Mouse (Mus musculus) neural tube, embryonic 14.5 days (tissue): ENCODE data around the gene Olfr653. TPM values are rescaled to one million over a fixed set of nuclear protein-coding genes. Genes with fewer than 3 reads are reported as not detected.

Experiments
- ATAC-seq: fragments of 200-750 bp; cut with Nextera tagmentation; 2 replicates; pipeline ENCODE4 v1.8.0; 2017; ENCODE audit warnings: low read depth, mild to moderate bottlenecking, moderate TSS enrichment, moderate library complexity
- H3K27ac ChIP-seq: fragments of 300-500 bp; sonication (generic); 2 replicates; pipeline ENCODE4 v1.5.1; 2014; ENCODE audit warnings: low read depth, mild to moderate bottlenecking, control low read depth, low read length, moderate library complexity, mixed read lengths
- H3K27me3 ChIP-seq: fragments of 300-500 bp; sonication (generic); 2 replicates; pipeline ENCODE4 v1.6.1; 2014; ENCODE audit warnings: low read length; ENCODE audit not compliant: control insufficient read depth, insufficient read depth
- H3K36me3 ChIP-seq: fragments of 300-500 bp; sonication (generic); 2 replicates; pipeline ENCODE4 v1.6.1; 2014; ENCODE audit warnings: low read length, mixed read lengths; ENCODE audit not compliant: control insufficient read depth, insufficient read depth
- H3K4me1 ChIP-seq: fragments of 300-500 bp; sonication (generic); 2 replicates; pipeline ENCODE4 v1.6.1; 2014; ENCODE audit warnings: low read length; ENCODE audit not compliant: control insufficient read depth, insufficient read depth
- H3K4me2 ChIP-seq: fragments of 300-500 bp; sonication (generic); 2 replicates; pipeline ENCODE4 v1.6.1; 2014; ENCODE audit warnings: mild to moderate bottlenecking, low read depth, low read length, control low read depth
- H3K4me3 ChIP-seq: fragments of 300-500 bp; sonication (generic); 2 replicates; pipeline ENCODE4 v1.5.1; 2014; ENCODE audit warnings: low read depth, low read length, control low read depth, mixed read lengths
- H3K9ac ChIP-seq: fragments of 300-500 bp; sonication (generic); replicated peaks from 2 replicates; pipeline ENCODE4 v1.6.1; 2014; ENCODE audit warnings: low read depth, mild to moderate bottlenecking, control low read depth, low read length, mixed read lengths
- H3K9me3 ChIP-seq: fragments of 300-500 bp; sonication (generic); 2 replicates; pipeline ENCODE4 v1.6.1; 2016; ENCODE audit warnings: low read length; ENCODE audit not compliant: control insufficient read depth
- WGBS: fragments of 180-500 bp; shearing (Covaris S2); extraction: QIAGEN DNeasy Blood & Tissue Kit; methylation state at CpG from one replicate; pipeline ENCODE4 v1.1.7; 2014; 5-methylcytosine and 5-hydroxymethylcytosine counted together
- polyA plus RNA-seq: library from polyadenylated mRNA; unstranded; fragments of >200 nt; fragmentation: Nextera tagmentation; extraction: Ambion mirVana; gene quantifications from 2 replicates; pipeline ENCODE4 v1.2.1, GENCODE M21; 2014

Gene Olfr653
- not detected in 2 replicates for polyA plus RNA-seq

DNA sequence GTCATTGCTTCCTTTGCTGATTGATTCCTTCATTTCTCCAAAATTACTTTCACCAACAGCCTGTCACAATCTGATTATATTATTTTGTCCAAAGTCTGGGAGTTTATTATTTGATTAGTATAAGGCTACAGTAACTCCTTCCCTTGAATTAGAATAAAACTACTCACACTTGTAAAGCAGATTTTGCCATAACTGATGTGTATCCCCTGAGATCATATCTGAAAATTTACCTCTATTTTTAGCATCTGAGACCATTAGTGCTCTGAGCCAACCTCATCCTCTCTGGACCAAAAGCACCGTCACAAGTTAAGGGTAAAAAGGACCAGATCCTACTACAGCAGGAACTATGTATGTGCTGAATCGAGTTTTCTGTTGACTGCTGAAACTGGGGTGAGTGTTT lies at the start of gene Olfr653:
Gene Olfr653, plus strand, starts transcription at position 301 of the 400 bp plus-strand sequence.
- WGBS = 85% methylated on average over 2 of the region's 2 CpGs
- no peaks in the 10 kb centered on the region for H3K27me3 ChIP-seq
- H3K4me3 ChIP-seq = no peak within 1 kb of the TSS
- no peak within 1 kb of the TSS for H3K9ac ChIP-seq
- no peaks in the 10 kb centered on the region for H3K36me3 ChIP-seq
- no peak within 1 kb of the TSS for H3K4me2 ChIP-seq
- no peaks in the 10 kb centered on the region for H3K4me1 ChIP-seq
- H3K9me3 ChIP-seq = no peaks in the 10 kb centered on the region
- ATAC-seq = no peak
- H3K27ac ChIP-seq = no peak within 1 kb of the TSS

DNA sequence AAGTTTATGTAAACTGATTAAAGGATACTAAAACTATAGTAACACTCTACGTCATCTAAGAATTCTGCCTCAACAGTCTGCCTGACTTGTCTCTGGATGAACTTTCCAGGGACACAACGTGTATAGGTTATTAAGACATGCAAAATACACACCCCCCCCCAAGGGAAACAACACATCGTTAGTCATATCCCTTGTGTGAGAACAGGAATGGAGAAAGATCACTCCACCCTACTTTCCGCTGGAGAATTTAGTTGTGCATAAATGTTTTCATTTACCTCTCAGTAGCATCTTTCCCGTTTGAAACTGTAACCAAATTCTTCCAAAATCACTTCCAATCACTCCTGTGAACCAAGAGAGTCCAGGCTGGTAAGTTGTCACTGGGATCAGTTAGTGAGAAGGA lies 27.3 kb upstream of the Olfr653 start, which contains the start of gene Olfr651:
Gene Olfr651, plus strand, starts transcription at position 301 of the 400 bp plus-strand sequence.
- no peaks in the 10 kb centered on the region for H3K4me1 ChIP-seq
- no peaks in the 10 kb centered on the region for H3K27me3 ChIP-seq
- H3K9me3 ChIP-seq = no peaks in the 10 kb centered on the region
- no peak within 1 kb of the TSS for H3K9ac ChIP-seq
- no peak for ATAC-seq
- no peak within 1 kb of the TSS for H3K4me3 ChIP-seq
- WGBS = 86% methylated on average over 5 of the region's 5 CpGs
- H3K4me2 ChIP-seq = no peak within 1 kb of the TSS
- H3K36me3 ChIP-seq = no peaks in the 10 kb centered on the region
- H3K27ac ChIP-seq = no peak within 1 kb of the TSS

DNA sequence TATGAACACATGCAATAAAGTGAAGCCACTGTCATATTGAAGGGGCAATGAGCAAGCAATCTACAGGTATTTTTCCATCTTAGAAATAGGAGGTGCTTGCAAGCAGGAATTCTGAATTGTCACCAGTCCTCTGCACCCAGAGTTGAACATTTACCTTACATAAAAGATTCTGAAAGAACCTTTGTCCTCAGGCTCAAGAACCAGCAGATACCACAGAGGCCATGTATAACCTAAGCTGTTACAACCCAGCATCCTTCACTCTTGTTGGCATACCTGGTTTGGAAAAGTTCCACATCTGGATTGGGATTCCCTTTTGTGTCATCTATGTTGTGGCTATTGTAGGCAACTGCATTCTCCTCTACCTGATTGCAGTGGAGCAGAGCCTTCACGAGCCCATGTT lies 24.4 kb upstream of the Olfr653 start:
- Histone ChIP-seq H3K27ac (no peak overlapping the region), H3K9me3 (no peaks in the 10 kb centered on the region), H3K4me1 (no peaks in the 10 kb centered on the region), H3K4me3 (no peak overlapping the region), H3K27me3 (no peaks in the 10 kb centered on the region), H3K4me2 (no peak overlapping the region), H3K9ac (no peak overlapping the region), H3K36me3 (no peaks in the 10 kb centered on the region)
- 82% methylated on average over 1 of the region's 1 CpGs for WGBS
- no peak for ATAC-seq

DNA sequence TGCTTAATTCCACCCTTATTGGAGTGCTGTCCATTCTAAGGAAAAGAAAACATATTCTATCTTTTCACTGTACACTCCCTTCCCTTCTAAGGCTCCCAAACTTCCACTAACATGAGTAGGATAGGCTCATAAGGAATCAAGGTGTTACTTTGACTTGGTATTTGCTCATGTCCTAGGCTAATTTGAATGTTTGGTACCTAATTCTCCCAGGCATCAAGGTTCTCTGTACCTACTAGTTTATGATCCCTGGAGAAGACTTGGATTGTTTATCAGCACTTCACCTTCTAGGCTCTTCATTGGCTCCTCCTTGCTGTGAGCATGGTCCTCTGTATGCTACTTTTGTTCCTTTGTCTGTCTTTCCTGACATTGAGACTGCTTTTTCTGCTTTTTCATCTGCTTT lies 16.5 kb upstream of the Olfr653 start, which contains the start of gene Olfr652:
Gene Olfr652, plus strand, starts transcription at position 301 of the 400 bp plus-strand sequence.
- H3K4me3 ChIP-seq = no peak within 1 kb of the TSS
- H3K4me2 ChIP-seq = no peak within 1 kb of the TSS
- no peaks in the 10 kb centered on the region for H3K36me3 ChIP-seq
- ATAC-seq = no peak
- no peaks in the 10 kb centered on the region for H3K4me1 ChIP-seq
- no peaks in the 10 kb centered on the region for H3K9me3 ChIP-seq
- no peak within 1 kb of the TSS for H3K9ac ChIP-seq
- no peak within 1 kb of the TSS for H3K27ac ChIP-seq
- no peaks in the 10 kb centered on the region for H3K27me3 ChIP-seq

DNA sequence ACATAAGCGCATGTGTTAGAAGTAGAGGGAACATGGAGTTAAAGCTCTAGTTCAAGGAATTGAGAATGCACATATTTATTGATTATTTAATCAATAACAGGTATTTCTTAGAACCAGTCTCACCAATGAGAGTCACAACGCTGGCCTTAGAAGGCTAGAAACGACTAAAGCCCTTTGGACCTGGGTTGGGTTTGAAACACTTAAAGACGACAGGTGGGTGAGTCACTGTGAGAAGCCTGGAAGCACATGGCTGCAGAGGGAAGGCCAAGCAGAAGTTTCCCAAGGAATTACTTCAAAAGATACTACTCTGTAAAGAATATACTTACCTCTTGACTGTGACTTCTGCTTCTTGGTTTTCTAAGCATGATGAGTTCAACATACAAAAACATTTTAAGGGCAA lies 3.7 kb downstream of the Olfr653 start:
- H3K36me3 ChIP-seq = no peaks in the 10 kb centered on the region
- H3K9me3 ChIP-seq = no peaks in the 10 kb centered on the region
- H3K4me1 ChIP-seq = no peaks in the 10 kb centered on the region
- H3K4me3 ChIP-seq = no peak overlapping the region
- WGBS = 94% methylated on average over 4 of the region's 4 CpGs
- no peak overlapping the region for H3K9ac ChIP-seq
- H3K4me2 ChIP-seq = no peak overlapping the region
- no peak overlapping the region for H3K27ac ChIP-seq
- no peak for ATAC-seq
- no peaks in the 10 kb centered on the region for H3K27me3 ChIP-seq

DNA sequence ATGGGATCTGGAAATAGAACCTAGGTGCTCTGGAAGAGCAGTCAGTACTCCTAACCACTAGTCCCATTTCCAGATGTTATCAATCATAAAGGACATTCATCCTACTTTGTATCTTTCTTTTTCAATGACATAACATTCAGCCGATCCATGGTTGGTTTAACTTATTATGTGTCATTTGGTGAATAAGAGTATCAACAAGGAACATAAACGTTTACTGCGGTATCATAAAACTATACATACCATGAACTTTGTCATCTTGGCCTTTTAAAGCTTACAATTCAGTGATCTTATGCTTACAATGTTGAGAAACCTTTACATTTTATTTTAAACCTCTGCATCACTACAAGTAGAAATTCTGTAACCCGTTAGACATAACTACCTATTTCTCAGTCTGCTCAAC lies 4.3 kb downstream of the Olfr653 start:
- no peaks in the 10 kb centered on the region for H3K4me1 ChIP-seq
- H3K4me3 ChIP-seq = no peak overlapping the region
- H3K27ac ChIP-seq = no peak overlapping the region
- ATAC-seq = no peak
- no peak overlapping the region for H3K9ac ChIP-seq
- no peak overlapping the region for H3K4me2 ChIP-seq
- H3K27me3 ChIP-seq = no peaks in the 10 kb centered on the region
- H3K36me3 ChIP-seq = no peaks in the 10 kb centered on the region
- H3K9me3 ChIP-seq = no peaks in the 10 kb centered on the region
- WGBS = 90% methylated on average over 4 of the region's 4 CpGs

DNA sequence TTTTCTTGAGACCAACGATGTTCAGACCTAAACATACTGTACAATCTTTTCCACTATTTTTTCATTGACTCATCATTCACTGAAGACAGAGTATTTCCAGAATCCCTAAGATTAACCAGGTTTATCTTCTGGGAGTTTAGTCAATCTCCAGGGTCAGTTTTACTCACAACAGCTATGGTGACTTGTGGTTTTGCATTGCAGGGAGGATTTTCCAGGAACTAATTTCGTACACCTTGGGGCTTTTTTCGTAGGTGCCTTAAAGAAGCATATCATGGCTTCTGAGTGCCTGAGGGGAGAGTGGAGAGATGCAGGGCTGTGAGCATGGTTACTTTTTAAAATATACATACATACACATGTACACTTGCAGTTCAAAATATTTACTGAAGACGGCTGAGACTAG lies 9.6 kb downstream of the Olfr653 start, which contains the start of gene Olfr654:
Gene Olfr654, plus strand, starts transcription at position 301 of the 400 bp plus-strand sequence.
- Histone ChIP-seq H3K27ac (no peak within 1 kb of the TSS), H3K27me3 (no peaks in the 10 kb centered on the region), H3K9me3 (no peaks in the 10 kb centered on the region), H3K4me3 (no peak within 1 kb of the TSS), H3K9ac (no peak within 1 kb of the TSS), H3K4me1 (no peaks in the 10 kb centered on the region), H3K4me2 (no peak within 1 kb of the TSS), H3K36me3 (no peaks in the 10 kb centered on the region)
- ATAC-seq = no peak
- 94% methylated on average over 4 of the region's 4 CpGs for WGBS

DNA sequence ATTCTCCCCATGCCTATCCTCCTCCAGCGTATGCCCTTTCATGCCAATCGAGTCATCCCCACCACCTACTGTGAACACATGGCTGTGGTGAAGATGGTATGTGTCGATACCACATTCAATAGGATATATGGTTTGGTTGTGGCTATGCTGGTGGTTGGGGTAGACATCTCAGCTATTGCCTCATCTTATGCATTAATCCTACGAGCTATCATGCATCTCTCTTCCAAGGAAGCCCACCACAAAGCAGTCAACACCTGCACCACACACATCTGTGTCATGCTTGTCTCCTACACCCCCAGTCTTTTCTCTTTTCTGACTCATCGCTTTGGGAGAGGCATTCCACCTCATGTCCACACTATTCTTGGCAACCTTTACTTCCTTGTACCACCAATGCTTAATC lies 11.2 kb downstream of the Olfr653 start:
- no peak overlapping the region for H3K4me2 ChIP-seq
- no peak overlapping the region for H3K9ac ChIP-seq
- 90% methylated on average over 5 of the region's 5 CpGs for WGBS
- H3K4me3 ChIP-seq = no peak overlapping the region
- no peaks in the 10 kb centered on the region for H3K4me1 ChIP-seq
- H3K36me3 ChIP-seq = no peaks in the 10 kb centered on the region
- ATAC-seq = no peak
- no peaks in the 10 kb centered on the region for H3K9me3 ChIP-seq
- H3K27me3 ChIP-seq = no peaks in the 10 kb centered on the region
- H3K27ac ChIP-seq = no peak overlapping the region

DNA sequence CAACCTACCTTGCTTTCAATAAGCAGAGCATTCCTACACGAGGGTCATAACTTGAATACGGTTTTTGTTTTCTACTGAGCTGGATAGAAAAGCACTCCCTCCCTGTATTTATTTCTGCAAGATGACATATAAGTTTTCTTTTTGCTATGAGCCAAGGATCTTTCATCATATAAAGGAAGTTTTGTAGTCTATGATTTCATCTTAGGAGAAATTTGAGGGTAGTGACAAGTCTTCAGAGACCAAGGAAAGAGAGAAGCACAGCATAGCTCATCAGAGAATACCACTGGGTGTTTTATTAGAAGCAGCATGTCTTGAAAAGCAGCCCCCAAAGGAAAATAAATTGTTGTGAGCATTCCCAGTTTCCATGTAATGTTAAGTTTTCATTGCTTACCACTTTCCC lies 24.6 kb downstream of the Olfr653 start, which contains the start of gene Olfr655:
Gene Olfr655, minus strand, starts transcription at position 101 of the 400 bp plus-strand sequence.
- no peaks in the 10 kb centered on the region for H3K27me3 ChIP-seq
- 88% methylated on average over 2 of the region's 2 CpGs for WGBS
- H3K4me1 ChIP-seq = no peaks in the 10 kb centered on the region
- H3K9me3 ChIP-seq = no peaks in the 10 kb centered on the region
- H3K27ac ChIP-seq = no peak within 1 kb of the TSS
- no peak within 1 kb of the TSS for H3K4me2 ChIP-seq
- no peak within 1 kb of the TSS for H3K4me3 ChIP-seq
- H3K9ac ChIP-seq = no peak within 1 kb of the TSS
- ATAC-seq = no peak
- H3K36me3 ChIP-seq = no peaks in the 10 kb centered on the region
